Mouse (Mus musculus): Measurements from ENCODE around the gene Scamp3.
"Not testable (repeated sequence)": the region's sequence is repeated elsewhere in the genome, so short reads cannot be mapped to it uniquely, and the experiment has no call there.

Scamp3 gene

DNA sequence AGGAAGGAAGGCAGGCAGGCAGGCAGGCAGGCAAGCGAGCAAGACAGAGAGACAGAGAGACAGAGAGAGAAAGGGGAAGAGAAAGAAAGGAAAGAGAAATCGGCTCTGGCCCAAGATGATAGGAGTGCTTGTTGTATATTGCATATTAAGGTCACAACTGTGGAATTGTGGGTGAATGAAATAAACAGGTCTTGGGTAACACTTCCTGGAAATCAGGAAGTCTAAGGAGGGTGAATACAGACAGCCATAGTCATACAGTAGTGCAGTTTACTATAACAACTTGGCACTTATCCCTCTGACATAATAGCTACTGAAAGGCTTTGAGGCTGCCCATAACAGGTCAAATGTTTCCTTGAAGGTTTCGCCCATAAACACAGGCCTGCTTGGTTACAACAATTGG is 22.6 kb downstream of the Scamp3 start:
- DNase-seq (ENCODE audit: low spot score) = no peak

DNA sequence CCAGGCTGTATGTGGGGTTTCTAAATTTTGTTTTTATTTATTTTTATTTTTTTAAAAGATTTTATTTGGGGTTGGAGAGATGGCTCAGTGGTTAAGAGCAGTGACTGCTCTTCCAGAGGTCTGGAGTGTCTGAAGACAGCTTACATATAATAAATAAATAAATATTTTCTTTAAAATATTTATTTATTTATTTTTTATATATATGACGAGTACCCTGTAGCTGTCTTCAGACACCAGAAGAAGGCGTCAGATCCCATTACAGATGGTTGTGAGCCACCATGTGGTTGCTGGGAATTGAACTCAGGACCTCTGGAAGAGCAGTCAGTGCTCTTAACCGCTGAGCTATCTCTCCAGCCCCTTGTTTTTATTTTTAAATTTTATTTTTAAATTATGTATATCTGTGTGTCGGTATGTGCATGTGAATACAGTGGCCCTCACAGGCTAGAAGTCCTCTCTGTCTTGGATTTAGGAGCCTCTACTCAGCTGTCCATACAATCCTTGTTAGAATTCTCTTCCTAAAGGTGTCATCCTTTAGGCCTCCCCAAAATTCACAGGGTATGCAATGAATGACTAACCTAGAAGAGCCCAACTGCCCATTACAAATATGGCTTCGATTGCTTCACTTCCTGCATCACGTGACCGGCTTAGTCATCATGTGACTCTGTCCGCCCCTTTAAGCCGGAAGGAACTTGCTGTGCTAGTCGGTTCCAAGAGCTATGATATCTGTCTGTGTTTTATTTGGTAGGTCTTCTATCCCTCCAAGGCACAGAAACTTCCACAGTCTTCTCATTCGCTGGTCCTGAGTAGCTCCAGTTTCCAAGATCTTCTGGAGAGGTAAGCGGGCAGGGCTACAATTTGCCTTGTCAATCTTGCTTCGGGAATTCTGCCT is 25.2 kb downstream of the Scamp3 start, which contains the start of gene Gba:
TSS of gene Gba (plus strand) at position 676 of the 889 bp plus-strand sequence.
- DNase-seq (ENCODE audit: low spot score) = peak; percentile 74

DNA sequence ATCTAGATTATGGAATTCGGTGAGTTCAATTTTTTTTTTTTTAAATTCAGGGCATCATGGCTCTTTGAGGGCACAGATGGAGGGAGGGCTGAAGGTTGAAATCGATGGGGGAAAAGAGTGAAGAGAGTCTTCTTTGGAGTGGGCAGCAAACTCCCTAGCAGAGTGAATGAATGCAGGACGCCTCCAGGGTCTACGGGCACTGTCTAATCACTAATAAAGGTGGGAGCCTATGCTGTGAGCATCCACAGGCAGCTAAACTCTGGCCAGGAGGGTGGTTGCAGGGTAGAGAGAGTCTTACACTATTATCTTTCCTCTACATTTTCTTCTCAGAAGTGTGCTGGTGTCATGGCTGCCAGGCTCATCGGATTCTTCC is 25.9 kb downstream of the Scamp3 start:
- DNase-seq (ENCODE audit: low spot score) = no peak

DNA sequence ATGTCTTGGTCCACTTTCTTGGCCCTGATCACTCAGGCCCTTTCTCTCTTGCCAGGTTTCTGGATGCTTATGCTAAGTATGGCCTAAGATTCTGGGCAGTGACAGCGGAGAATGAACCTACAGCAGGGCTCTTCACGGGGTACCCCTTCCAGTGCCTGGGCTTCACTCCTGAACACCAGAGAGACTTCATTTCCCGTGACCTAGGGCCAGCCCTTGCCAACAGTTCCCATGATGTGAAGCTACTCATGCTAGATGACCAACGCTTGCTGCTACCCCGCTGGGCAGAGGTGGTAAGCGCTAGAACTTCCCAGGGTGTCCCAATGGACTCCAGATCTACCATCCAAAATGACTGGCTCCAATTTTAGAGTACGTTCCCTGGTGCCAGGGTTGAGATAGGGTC is 28.8 kb downstream of the Scamp3 start:
- no peak for DNase-seq (ENCODE audit: low spot score)

DNA sequence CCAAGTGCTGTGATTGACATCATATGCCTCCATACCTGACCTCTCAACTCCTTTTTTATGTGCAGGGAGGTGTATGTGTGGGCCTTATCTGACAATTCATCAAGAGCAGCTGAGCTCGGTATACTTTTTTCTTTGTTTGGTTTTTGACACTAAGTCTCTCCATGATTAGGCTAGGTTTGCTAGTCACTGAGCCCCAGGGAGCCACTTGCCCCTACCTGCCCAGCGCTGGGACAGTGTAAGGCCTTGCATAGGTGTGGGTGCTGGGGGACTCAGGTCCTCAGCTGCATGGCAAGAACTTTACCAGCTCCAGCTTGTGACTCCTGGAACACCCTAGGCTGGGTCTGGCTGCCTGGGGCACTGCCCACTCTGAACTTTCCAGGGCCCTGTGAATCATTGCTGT is 29.4 kb downstream of the Scamp3 start:
- no peak for DNase-seq (ENCODE audit: low spot score)

DNA sequence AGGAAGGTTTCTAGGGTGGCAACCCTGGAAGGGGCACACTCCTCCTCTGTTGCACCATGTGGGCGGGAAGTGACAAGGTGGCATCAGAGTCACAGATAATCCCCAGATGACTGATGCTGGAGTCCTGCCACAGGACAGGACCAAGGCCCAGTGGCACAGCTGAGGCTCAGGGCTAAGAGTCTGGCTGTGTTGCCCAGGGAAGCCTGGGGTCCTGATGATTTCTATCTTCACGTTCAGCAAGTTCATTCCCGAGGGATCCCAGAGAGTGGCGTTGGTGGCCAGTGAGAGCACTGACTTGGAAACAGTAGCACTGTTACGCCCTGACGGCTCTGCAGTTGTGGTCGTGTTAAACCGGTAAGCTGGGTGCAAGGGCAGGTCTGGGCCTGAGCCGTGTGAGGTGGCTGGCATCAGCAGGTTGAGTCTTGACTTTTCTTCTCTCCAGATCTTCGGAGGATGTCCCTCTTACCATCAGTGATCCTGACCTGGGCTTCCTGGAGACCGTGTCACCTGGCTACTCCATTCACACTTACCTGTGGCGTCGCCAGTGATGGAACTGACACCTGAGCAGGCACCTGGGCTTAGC is 30.9 kb downstream of the Scamp3 start:
- DNase-seq (ENCODE audit: low spot score) = no peak

DNA sequence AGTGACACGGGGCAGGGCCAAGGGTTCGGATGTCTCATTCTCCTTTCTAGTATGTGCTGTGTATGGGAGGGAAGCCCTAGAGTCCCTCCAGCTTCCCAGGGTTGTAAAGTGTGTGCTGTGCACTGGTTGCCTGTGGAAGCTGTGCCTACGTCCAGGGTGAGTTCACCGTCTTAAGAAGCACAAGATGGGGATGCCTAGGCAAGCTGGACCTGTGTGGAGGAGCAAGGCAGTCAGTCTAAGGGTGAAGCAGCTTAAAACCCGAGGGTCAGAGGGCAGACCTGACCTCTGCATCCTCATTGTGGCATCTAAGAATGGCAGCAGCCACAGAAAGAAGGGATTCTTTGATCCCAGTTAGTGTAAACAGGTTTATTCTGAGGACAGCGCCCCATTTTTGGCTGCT is 31.5 kb downstream of the Scamp3 start:
- DNase-seq (ENCODE audit: low spot score) = no peak

DNA sequence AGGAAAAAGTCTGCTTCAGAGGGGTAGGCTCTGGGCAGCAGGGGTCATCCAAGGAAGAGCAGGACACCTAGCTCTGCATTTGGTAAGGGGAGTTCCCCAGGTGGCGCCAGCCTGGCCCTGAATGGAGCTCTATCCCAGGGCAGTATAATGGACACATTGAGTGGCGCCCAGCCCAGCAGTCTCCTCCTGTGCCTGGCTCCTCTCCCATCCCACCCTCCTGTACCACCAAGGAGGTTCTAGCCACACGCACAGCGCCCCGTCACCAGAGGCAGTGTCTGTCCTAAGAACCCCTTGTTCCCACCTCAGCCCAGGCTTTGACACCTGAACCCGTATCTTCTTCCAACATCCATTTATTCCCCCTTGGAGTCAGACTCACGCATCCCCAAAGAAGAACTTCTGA is 32.5 kb downstream of the Scamp3 start:
- DNase-seq (ENCODE audit: low spot score) = no peak

DNA sequence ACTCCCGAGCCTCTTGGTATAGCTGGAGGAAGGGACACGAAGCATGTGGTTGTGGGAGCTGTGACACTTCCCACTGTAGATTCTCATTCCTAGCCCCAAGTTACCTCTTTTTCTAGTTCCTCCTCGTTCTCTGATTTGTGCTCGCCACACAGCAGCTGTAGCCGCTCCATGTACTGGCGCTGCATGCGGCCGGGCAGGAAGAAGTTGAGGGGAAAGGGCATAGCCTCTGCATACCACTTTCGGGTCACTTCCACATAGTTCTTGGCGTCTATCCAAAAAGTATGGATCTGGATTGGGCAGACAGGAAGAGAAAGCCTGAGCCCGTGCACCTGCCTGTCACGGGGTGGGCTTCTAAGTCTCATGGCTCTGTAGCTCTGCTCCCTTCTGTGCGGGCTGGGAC is 32.9 kb downstream of the Scamp3 start:
- DNase-seq (ENCODE audit: low spot score) = no peak

DNA sequence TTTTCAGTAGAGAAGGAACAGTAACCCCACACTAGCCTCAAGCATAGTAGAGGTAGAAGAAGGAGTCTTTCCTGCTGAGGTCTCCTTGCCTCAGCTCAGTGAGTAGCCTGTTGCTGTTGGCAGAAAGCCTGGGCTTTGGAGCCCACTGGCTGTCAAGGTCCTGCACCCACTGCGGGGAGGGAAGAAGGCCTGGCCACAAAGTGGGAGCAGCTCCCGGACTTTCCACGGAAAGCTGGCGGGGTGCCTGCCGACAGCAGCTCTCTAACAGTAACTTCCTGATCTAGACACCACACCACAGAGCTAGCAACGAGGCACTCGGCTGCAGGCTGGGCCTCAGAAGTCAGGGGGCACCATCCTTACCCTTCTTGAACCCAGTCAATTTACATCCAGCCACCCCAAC is 33.5 kb downstream of the Scamp3 start:
- DNase-seq (ENCODE audit: low spot score) = no peak

DNA sequence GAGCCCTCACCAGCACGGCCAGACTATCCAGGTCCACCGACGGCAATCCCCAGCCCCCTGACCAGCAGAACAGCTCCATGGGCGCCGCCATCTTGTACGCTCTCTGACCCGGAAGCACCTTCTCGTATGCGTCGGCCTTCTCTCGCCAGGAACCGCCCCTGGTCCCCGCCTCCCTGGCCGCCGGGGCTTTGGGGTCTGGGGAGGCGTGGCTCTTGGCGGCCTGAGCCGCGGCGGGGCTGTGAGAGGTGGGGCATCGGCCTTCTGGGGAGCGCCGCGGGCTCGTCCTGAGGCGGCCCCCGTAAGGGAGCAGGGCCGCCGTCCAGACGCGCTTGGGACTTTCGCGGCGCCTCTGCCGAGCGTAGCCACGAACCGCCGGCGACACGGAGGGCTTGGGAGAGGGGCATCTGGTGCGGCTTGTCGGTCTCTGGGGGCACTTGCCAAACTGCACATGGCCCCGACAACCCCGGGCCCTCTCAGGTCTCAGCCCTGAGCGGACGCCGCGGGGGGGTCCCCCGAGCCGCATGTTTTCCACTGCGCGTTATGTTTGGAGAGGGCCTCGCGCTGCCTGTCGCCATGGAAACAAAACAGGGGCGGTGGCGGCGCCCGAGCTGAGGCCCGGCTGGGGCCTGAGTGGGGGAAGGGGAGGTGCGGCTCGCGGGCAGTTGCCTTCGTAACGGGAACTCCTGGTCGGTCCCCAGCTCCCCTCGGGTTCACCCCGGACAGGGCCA is 36.7 kb downstream of the Scamp3 start:
- DNase-seq (ENCODE audit: low spot score) = peak; percentile 95

DNA sequence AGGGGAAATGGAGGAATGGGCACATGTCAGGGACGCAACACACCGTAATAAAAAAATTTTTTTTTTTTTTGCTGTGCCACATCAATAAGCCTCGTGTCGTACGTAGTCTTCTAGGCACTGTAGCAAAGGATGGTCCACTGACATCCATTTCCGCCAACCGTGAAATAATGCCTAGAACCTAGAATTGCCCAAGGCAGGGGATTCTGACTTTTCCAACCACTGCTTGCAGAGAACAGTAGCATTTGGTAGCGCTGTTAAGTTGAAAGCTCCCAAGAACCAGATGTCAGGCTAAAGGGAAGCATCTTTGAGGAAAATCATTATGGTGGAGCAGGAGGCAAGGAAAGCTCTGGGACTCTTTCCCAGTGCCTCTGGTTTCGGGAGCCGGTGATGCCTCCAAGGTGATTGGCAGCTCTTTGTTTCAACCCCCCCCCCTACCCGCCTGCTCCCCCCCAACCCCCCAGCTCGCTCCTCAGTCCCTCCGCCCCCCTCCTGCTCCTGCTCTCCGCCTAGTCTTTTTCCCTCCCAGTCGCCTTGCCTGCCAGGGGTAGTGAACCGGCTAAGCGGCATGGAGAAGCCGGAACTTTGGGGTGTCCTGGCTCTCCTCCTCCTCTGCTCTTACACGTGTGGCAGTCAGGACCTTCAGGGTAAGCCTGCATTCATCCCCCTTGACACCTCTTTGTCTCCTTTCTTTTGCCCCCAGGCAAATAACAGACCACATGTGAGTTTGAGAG is 37.6 kb downstream of the Scamp3 start, which contains the start of gene Thbs3:
TSS of gene Thbs3 (plus strand) at position 500 of the 731 bp plus-strand sequence.
- no peak for DNase-seq (ENCODE audit: low spot score)

DNA sequence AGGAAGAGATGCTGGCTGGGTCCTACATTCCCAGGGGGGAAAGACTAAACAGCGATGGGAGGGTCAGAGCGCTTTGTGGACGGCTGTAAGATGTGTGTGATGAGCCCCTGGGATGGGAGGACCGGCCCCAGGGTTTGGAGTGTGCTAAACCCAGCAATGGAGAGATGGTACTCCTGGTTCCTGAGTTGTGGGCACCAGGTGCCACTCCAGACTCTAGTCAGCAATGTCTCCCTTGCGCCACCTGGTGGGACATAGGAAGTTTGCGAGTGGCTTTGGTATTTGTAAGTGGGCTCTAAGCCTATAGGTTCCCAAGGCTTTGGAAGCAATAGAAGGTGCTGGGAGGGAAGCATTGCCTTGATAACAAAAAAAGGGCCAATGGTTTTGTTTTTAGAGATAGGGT is 38.6 kb downstream of the Scamp3 start:
- DNase-seq (ENCODE audit: low spot score) = peak; percentile 67

DNA sequence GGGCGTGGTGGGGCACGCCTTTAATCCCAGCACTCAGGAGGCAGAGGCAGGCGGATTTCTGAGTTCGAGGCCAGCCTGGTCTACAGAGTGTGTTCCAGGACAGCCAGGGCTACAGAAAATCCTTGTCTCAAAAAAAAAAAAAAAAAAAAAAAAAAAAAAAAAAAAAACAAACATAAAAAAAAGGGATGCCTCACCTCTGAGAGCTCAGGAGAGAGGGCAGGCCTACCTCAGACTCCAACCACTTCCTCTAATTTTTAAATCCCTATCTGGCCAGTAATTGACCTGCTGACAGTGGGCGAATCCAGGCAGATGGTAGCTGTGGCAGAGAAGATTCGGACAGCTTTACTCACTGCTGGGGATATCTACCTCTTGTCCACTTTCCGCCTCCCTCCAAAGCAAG is 39.1 kb downstream of the Scamp3 start:
- DNase-seq (ENCODE audit: low spot score) = not testable (repeated sequence)

DNA sequence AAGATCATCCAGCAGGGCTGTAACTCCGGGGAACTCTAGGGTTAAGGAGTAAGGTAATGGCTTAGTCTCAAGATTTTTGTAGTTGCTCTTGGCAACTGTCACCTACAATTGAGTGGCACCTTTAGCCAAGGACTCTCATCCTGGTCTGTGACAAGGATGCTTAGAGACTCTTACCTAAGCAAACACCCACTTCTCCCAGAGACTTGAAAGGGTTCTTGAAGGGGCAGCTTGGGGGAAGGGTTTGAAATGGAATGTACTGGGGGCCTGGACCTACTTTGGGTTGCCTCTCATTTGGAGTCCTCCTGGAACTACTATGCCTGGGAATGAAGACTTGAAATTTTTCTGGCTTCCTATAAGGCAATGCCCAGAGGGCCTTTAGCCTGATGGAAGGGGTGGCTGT is 41.0 kb downstream of the Scamp3 start:
- no peak for DNase-seq (ENCODE audit: low spot score)

DNA sequence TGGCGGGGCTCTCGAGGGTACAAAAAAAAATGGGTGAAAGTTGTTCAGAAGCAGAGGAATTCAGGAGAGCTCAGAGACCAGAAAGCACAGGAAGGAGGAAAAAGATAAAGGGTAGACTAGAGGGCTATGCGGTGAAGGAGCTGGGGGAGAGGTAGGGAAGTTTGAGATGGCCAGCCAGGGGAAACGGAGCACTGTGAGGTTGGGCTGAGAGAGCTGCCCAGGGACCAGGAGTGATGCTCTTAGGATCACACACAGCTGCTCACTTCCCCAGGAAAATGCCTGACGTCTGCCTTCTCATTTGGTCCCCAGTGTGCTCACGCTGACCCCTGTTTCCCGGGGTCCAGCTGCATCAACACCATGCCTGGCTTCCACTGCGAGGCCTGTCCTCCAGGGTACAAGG is 42.3 kb downstream of the Scamp3 start:
- no peak for DNase-seq (ENCODE audit: low spot score)

DNA sequence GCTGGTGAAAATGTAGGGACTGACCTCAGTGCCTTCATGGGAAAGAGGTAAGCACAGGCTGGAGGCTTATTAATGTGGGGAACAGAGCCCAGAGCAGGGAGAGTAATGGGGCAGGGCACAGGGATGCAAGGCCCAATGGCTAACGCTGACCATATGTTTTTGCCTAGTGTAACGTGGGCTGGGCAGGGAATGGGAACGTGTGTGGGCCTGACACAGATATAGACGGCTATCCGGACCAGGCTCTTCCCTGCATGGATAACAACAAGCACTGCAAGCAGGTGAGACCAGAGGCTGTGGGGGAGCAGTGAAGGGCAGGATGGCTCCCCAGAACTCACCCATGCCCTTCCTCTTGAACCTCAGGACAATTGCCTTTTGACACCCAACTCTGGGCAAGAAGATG is 43.9 kb downstream of the Scamp3 start:
- DNase-seq (ENCODE audit: low spot score) = no peak

DNA sequence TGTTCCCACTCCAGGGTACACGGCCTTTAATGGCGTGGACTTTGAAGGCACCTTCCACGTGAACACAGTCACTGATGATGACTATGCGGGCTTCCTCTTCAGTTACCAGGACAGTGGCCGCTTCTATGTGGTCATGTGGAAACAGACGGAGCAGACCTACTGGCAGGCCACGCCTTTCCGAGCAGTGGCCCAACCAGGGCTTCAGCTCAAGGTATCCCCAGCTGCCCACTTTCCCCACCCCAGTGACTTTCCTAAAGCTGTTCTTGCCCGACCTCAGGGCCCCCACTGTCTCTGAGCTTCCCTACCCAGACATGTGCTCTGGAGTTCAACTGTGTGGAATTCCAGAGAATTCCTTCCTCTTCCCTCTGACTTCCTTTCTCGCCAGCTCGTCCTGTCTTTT is 47.5 kb downstream of the Scamp3 start:
- DNase-seq (ENCODE audit: low spot score) = no peak

DNA sequence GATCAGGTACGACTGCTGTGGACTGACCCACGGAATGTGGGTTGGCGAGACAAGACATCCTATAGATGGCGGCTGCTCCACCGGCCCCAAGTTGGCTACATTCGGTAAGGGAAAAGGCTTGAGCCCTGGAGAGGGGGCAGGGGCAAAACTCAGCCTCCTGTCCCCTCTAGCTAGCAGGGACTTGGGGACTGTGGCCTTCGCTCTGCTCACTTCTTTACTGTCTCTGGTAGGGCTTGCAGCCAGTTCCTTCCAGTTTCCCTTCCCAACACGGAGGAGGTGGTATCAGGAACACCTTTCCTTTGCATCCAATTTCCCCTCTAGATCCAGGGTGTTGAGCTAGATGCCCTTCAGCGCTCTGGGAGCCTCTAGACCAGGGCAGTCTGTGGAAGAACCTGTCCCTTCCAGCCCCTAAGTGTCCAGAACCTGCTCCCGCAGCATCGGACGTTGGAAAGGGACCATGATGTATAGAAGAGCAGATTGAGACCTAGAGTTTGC is 48.1 kb downstream of the Scamp3 start:
- no peak for DNase-seq (ENCODE audit: low spot score)

DNA sequence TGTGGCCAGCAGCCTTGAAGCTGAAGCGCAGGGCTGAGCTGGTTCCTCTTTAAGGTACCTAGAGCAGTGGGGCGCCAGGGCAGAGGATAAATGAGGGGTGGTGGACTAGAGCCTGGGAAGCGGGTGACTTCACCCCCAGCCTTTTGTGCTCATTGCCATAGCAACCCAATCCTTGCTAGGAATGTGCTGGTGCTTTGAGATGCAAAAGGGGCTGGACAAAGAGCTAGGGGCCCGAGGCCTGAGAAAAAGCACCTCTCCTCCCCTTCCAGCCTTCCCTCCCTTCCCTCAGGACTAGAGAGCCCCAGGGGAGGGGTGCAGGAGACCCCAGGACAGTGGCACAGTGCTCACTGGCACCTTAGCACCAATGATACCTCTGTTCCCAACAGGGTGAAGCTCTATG is 48.6 kb downstream of the Scamp3 start:
- DNase-seq (ENCODE audit: low spot score) = no peak

DNA sequence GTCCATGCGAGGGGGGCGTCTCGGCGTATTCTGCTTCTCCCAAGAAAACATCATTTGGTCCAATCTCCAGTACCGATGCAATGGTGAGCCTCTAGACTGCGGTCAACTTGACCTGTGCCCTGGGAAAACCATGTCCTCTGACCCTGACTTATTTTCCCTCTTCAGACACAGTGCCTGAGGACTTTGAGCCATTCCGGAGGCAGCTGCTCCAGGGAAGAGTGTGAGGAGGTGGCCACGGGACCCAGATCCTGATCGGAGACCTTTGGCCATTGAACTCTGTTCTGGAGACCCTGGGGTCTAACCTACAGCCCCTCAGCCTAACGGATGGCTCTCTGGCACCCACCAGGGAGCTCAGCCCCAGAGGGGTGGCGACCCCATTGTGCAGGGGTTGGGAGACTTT is 49.1 kb downstream of the Scamp3 start:
- no peak for DNase-seq (ENCODE audit: low spot score)

DNA sequence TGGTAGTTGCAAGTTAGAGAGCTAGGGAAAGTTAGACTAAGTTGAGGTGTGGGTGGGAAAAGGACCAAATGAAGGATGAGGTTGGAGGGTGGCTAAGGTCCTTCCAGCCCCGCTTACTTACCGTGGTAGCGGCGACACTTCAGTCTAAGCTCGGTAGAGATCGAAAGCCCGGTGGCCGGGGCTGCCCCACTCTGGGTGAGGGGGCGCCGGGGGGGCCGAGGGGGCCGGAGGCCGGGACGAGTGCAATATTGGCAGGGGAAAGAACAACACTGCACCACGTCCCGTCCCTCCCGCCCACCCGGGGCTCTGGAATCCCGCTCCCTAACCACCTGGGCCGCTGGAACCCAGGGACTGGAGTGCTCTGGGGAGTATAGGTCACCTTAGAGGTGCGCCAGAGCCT is 49.6 kb downstream of the Scamp3 start, which contains the start of gene Mtx1:
TSS of gene Mtx1 (minus strand) at position 189 of the 400 bp plus-strand sequence.
- no peak for DNase-seq (ENCODE audit: low spot score)

Measured in testis, postnatal 14 days (tissue).